Mouse (Mus musculus): ENCODE data around the gene Atf2. TPM values are rescaled to one million over a fixed set of nuclear protein-coding genes. Genes with fewer than 3 reads are reported as not detected.
"Not testable (repeated sequence)": the region's sequence is repeated elsewhere in the genome, so short reads cannot be mapped to it uniquely, and the experiment has no call there.

Gene Atf2
- 100 to 1,000 TPM; 127 to 177 (median 149) TPM for total RNA-seq (2022)

- peak; percentile 99 for DNase-seq (ENCODE audit: low spot score in 2 of 2)
These were observed at the start of gene Atf2 for GRCm38 (mm10) chr2:73892464-73893296. Gene Atf2, minus strand, starts transcription at chr2:73892639.

- no peak for DNase-seq (ENCODE audit: low spot score in 2 of 2)
These were observed 48.8 kb upstream of the Atf2 start for GRCm38 (mm10) chr2:73941281-73941680.

GRCm38 (mm10) chr2:73940471-73940870 is 48.0 kb upstream of the Atf2 start:
- no peak for DNase-seq (ENCODE audit: low spot score in 2 of 2)

GRCm38 (mm10) chr2:73938896-73939295 is 46.5 kb upstream of the Atf2 start:
- DNase-seq (ENCODE audit: low spot score in 2 of 2): no peak

GRCm38 (mm10) chr2:73932676-73933313 is 40.4 kb upstream of the Atf2 start:
- peak; percentile 41 to 65 for DNase-seq (ENCODE audit: low spot score in 2 of 2)

- DNase-seq (ENCODE audit: low spot score in 2 of 2): no peak
These were observed 35.3 kb upstream of the Atf2 start for GRCm38 (mm10) chr2:73927711-73928110.

- no peak for DNase-seq (ENCODE audit: low spot score in 2 of 2)
These were observed 33.1 kb upstream of the Atf2 start for GRCm38 (mm10) chr2:73925539-73925938.

- DNase-seq (ENCODE audit: low spot score in 2 of 2): peak; percentile 79 to 85
These were observed 32.6 kb upstream of the Atf2 start for GRCm38 (mm10) chr2:73925089-73925488.

GRCm38 (mm10) chr2:73919642-73920041 is 27.2 kb upstream of the Atf2 start:
- DNase-seq (ENCODE audit: low spot score in 2 of 2): peak; percentile 30 to 57

GRCm38 (mm10) chr2:73912264-73912663 is 19.8 kb upstream of the Atf2 start:
- no peak for DNase-seq (ENCODE audit: low spot score in 2 of 2)

- peak; percentile 87 to 91 for DNase-seq (ENCODE audit: low spot score in 2 of 2)
These were observed 18.8 kb upstream of the Atf2 start, which contains the start of gene Atp5g3 for GRCm38 (mm10) chr2:73911175-73911700. Gene Atp5g3, minus strand, starts transcription at chr2:73911326.

GRCm38 (mm10) chr2:73910571-73911174 is 18.2 kb upstream of the Atf2 start:
- DNase-seq (ENCODE audit: low spot score in 2 of 2): peak; percentile 18 to 39

GRCm38 (mm10) chr2:73909116-73909515 is 16.7 kb upstream of the Atf2 start:
- no peak for DNase-seq (ENCODE audit: low spot score in 2 of 2)

GRCm38 (mm10) chr2:73904679-73905078 is 12.2 kb upstream of the Atf2 start:
- not testable (repeated sequence) for DNase-seq (ENCODE audit: low spot score in 2 of 2)

- no peak for DNase-seq (ENCODE audit: low spot score in 2 of 2)
These were observed 11.1 kb upstream of the Atf2 start for GRCm38 (mm10) chr2:73903536-73903935.

- not testable (repeated sequence) for DNase-seq (ENCODE audit: low spot score in 2 of 2)
These were observed 9.9 kb upstream of the Atf2 start for GRCm38 (mm10) chr2:73902328-73902727.

- DNase-seq (ENCODE audit: low spot score in 2 of 2): no peak
These were observed 8.7 kb upstream of the Atf2 start for GRCm38 (mm10) chr2:73901169-73901568.

- no peak for DNase-seq (ENCODE audit: low spot score in 2 of 2)
These were observed 7.9 kb upstream of the Atf2 start for GRCm38 (mm10) chr2:73900364-73900763.

- not testable (repeated sequence) for DNase-seq (ENCODE audit: low spot score in 2 of 2)
These were observed 4.5 kb upstream of the Atf2 start for GRCm38 (mm10) chr2:73896919-73897318.

GRCm38 (mm10) chr2:73893473-73894270 is 1.2 kb upstream of the Atf2 start:
- no peak for DNase-seq (ENCODE audit: low spot score in 2 of 2)
